Mouse (Mus musculus) heart, embryonic 12.5 days (tissue): ENCODE measurements around the gene Spcs1. TPM values are rescaled to one million over a fixed set of nuclear protein-coding genes. Genes with fewer than 3 reads are reported as not detected.

Experiments
- ATAC-seq: fragments of 200-750 bp; cut with Nextera tagmentation; 2 replicates; pipeline ENCODE4 v1.8.0; 2017; ENCODE audit warnings: moderate TSS enrichment, moderate library complexity; ENCODE audit not compliant: insufficient number of reproducible peaks, low FRiP score
- H3K27ac ChIP-seq: fragments of 300-500 bp; sonication (generic); 2 replicates; pipeline ENCODE4 v1.5.1; 2016; ENCODE audit warnings: mild to moderate bottlenecking, moderate library complexity; ENCODE audit not compliant: poor library complexity, severe bottlenecking
- H3K27me3 ChIP-seq: fragments of 300-500 bp; sonication (generic); replicated peaks from 2 replicates; pipeline ENCODE4 v1.6.1; 2016; ENCODE audit warnings: mild to moderate bottlenecking, moderate library complexity
- H3K36me3 ChIP-seq: fragments of 300-500 bp; sonication (generic); 2 replicates; pipeline ENCODE4 v1.6.1; 2016; ENCODE audit warnings: mild to moderate bottlenecking, moderate library complexity
- H3K4me1 ChIP-seq: fragments of 300-500 bp; sonication (generic); replicated peaks from 2 replicates; pipeline ENCODE4 v1.6.1; 2016; ENCODE audit warnings: mild to moderate bottlenecking
- H3K4me2 ChIP-seq: fragments of 300-500 bp; sonication (generic); 2 replicates; pipeline ENCODE4 v1.6.1; 2016; ENCODE audit warnings: mild to moderate bottlenecking, moderate library complexity
- H3K4me3 ChIP-seq: fragments of 300-500 bp; sonication (generic); 2 replicates; pipeline ENCODE4 v1.5.1; 2016; ENCODE audit warnings: mild to moderate bottlenecking
- H3K9ac ChIP-seq: fragments of 300-500 bp; sonication (generic); 2 replicates; pipeline ENCODE4 v1.6.1; 2016; ENCODE audit warnings: mild to moderate bottlenecking, moderate library complexity
- H3K9me3 ChIP-seq: fragments of 300-500 bp; sonication (generic); replicated peaks from 2 replicates; pipeline ENCODE4 v1.6.1; 2016; ENCODE audit warnings: mild to moderate bottlenecking, moderate library complexity
- WGBS: fragments of 180-500 bp; shearing (Covaris S2); methylation state at CpG from one replicate; pipeline ENCODE4 v1.1.7; 2016; 5-methylcytosine and 5-hydroxymethylcytosine counted together
- polyA plus RNA-seq: library from polyadenylated mRNA; unstranded; fragments of >200 nt; fragmentation: Nextera tagmentation; extraction: Ambion mirVana; gene quantifications from 2 replicates; pipeline ENCODE4 v1.2.1, GENCODE M21; 2016

Spcs1 gene
- polyA plus RNA-seq, 1 experiment from 2014 or later = 374 TPM

DNA sequence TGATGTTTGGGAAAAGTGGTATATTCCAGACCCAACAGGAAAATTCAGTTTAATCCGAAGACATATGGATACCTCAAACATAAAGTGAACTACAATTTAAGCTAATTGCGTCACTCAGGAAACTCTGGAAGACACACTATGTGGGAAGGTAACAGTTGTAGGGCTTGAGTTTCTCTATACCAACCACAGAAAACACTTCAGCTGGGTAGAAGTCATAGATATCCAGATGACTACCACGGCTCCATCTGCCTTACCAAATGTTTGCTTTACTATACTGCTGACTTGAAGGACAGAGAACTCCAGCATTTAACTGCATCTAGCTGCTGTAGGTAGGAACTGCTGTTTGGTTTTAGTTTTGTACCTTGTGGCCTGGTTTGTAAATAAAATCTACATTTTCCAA is 10.1 kb upstream of the Spcs1 start:
- Histone ChIP-seq H3K4me1 (no peaks in the 10 kb centered on the region), H3K27ac (no peak overlapping the region), H3K36me3 (peaks cover 89% of the 10 kb centered on the region), H3K27me3 (no peaks in the 10 kb centered on the region), H3K4me3 (no peak overlapping the region), H3K4me2 (no peak overlapping the region), H3K9ac (no peak overlapping the region), H3K9me3 (no peaks in the 10 kb centered on the region)
- 92% methylated on average over 3 of the region's 3 CpGs for WGBS
- no peak for ATAC-seq

DNA sequence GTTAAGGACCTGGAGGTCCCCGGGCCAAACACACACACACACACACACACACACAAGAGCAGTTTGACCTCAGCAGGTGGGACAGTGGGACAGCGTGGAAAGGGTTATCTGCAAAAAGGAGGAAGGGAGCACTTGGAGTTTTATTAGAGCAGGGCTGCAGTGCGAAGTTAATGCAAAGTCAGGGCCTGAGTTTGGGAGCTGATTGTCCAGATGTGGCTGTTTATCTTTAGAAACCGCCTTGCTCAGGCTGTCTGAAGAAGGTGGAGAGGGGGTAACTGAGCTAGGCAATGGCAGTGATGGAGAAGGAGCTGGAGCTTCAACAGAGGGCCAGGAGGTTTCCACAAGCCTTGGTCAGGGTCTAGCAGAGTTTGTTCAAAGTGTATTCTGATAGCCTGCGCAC is 5.3 kb upstream of the Spcs1 start:
- Histone ChIP-seq H3K27ac (no peak overlapping the region), H3K9me3 (no peaks in the 10 kb centered on the region), H3K4me3 (no peak overlapping the region), H3K9ac (no peak overlapping the region), H3K4me2 (no peak overlapping the region), H3K36me3 (peaks cover 47% of the 10 kb centered on the region), H3K27me3 (no peaks in the 10 kb centered on the region), H3K4me1 (peaks cover 6% of the 10 kb centered on the region; the same call in 1 of the 2 replicates)
- ATAC-seq = no peak
- WGBS = 75% methylated on average over 5 of the region's 5 CpGs

DNA sequence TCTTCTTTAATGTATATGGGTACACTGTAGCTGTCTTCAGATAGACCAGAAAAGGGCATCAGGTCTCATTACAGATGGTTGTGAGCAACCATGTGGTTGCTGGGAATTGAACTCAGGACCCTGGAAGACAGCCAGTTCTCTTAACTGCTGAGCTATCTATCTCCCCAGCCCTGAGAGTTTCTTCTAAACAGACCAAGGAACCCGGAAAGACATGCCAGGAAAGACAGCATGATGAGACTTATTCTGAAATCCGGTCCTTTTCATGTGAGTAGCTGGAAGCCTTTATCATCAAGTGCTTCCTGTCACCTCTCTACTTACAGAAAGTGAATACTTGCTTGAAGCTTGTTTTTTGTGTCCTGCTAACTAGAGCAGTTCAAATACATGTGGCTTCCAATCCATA is 3.1 kb upstream of the Spcs1 start:
- H3K9ac ChIP-seq = no peak overlapping the region
- peaks cover 30% of the 10 kb centered on the region for H3K36me3 ChIP-seq
- H3K4me3 ChIP-seq = no peak overlapping the region
- H3K4me2 ChIP-seq = no peak overlapping the region
- no peaks in the 10 kb centered on the region for H3K27me3 ChIP-seq
- no peaks in the 10 kb centered on the region for H3K9me3 ChIP-seq
- peaks cover 15% of the 10 kb centered on the region for H3K4me1 ChIP-seq
- 48% methylated on average over 2 of the region's 2 CpGs for WGBS
- H3K27ac ChIP-seq = no peak overlapping the region
- ATAC-seq = no peak

DNA sequence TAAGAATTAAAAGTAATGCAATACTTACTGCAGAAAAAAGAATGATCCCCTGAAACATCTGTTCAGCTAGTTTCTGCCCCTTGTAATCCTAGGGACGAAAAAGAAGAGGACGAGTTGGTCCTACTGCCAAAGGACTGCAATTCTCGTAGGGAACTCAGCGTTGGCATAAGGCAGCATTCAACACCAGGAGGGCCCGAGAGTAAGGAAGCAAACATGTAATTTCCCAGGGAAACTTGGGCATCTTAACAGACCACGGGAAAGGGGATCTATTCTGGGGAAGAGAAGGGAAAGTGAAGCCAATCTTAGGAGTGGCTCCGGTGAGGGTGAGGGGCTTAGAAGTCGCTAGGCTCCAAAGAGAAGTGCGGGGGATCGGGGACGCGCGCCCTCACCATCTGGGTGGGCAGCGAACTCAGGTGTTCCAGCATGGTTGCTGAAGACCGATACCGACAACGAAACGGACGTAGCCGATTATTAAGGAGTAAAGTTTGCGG is 611 bp downstream of the Spcs1 start:
- Histone ChIP-seq H3K9ac (peak overlapping the region; percentile 86), H3K4me3 (peak overlapping the region; percentile 66), H3K27me3 (no peaks in the 10 kb centered on the region), H3K4me2 (peak overlapping the region; percentile 73), H3K27ac (peak overlapping the region; percentile 73; the same call in 1 of the 2 replicates), H3K9me3 (no peaks in the 10 kb centered on the region), H3K4me1 (peaks cover 19% of the 10 kb centered on the region), H3K36me3 (peaks cover 19% of the 10 kb centered on the region)
- no peak for ATAC-seq
- under 1% methylated on average over 21 of the region's 21 CpGs for WGBS

DNA sequence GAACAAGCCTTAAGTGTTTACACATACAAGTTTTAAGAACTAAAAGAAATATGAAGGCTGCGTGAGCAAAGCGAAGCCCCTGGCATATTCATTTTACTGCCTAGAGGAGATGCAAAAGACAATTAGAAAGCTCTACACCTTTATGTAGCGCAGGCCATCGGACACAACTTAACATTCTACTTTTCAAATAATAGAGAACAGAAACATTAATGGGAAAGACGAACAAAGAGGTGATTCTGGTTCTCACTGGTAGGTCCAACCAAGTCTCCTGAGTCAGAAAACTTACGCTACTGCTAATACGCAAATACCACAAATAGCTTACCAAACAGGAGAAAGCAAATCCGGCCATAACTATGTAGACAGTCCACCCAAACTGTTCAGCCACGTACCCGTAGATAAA is 1.1 kb downstream of the Spcs1 start:
- H3K36me3 ChIP-seq = peaks cover 19% of the 10 kb centered on the region
- H3K4me3 ChIP-seq = peak overlapping the region; percentile 66
- H3K9ac ChIP-seq = peak overlapping the region; percentile 86
- no peak for ATAC-seq
- peaks cover 19% of the 10 kb centered on the region for H3K4me1 ChIP-seq
- H3K9me3 ChIP-seq = no peaks in the 10 kb centered on the region
- H3K4me2 ChIP-seq = peak overlapping the region; percentile 73
- H3K27me3 ChIP-seq = no peaks in the 10 kb centered on the region
- WGBS = 57% methylated on average over 10 of the region's 10 CpGs
- H3K27ac ChIP-seq = no peak overlapping the region

DNA sequence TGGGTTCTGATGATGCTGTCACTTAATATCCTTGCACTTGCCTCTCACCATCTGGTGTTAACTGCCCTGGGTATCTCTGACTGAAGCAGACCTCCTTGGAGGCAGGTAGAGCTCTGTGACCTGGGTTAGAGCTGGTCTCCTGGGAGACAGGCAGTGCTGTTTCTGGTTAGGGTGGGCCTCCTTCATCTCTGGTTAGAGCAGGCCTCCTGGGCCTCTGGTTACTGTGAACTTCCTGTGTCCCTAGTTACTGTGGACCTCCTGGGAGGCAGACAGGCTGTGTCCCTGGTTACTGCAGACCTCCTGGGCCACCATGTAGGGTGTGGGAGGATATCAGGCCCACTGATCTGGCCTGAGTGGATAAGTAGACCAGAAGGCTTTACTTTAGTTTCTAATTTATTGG is 5.1 kb downstream of the Spcs1 start:
- Histone ChIP-seq H3K4me2 (no peak overlapping the region), H3K9ac (no peak overlapping the region), H3K27me3 (no peaks in the 10 kb centered on the region), H3K4me3 (no peak overlapping the region), H3K9me3 (no peaks in the 10 kb centered on the region), H3K4me1 (peaks cover 13% of the 10 kb centered on the region), H3K36me3 (peaks cover 19% of the 10 kb centered on the region), H3K27ac (no peak overlapping the region)
- no peak for ATAC-seq

DNA sequence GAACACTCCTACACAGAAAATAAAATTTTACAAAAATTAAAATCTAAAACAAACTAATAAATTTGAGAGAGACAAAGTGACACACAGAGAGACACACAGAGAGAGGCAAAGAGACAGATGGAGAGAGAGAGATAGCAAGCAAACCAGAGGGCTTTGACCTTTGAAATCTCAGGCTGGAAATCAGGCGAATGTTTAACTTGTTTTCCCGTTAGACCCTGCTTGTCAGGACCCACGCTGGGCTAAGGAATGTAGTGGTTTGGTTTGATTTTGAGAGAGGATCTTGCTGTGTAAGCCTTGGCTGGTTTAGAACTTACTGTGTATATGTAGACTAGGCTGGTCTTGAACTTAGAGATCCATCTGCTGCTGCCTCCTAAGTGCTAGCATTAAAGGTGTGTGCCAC is 25.2 kb downstream of the Spcs1 start:
- no peak overlapping the region for H3K27ac ChIP-seq
- H3K9ac ChIP-seq = no peak overlapping the region
- no peak overlapping the region for H3K4me3 ChIP-seq
- H3K36me3 ChIP-seq = peaks cover 13% of the 10 kb centered on the region
- H3K27me3 ChIP-seq = no peaks in the 10 kb centered on the region
- H3K9me3 ChIP-seq = no peaks in the 10 kb centered on the region
- WGBS = 75% methylated on average over 3 of the region's 3 CpGs
- H3K4me2 ChIP-seq = no peak overlapping the region
- no peak for ATAC-seq
- H3K4me1 ChIP-seq = no peaks in the 10 kb centered on the region

DNA sequence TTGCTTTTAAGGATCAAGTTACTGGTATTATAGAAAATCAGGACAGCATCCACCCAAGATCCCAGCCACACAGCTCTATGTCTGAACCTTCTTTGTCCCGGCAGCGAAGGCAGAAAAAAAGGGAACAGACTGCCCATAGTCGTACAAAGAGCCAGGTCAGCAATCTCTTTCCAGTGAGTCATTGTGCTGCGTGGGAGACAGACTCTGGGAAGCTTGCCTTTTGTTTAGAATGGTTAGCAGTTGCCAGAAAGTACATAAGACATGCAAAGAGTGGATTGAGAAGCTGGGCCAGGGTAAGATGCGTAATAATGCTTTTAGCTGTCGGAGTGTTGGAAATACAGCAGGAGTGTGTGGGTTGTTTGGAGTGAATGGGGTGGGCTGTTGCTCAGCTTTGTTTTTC is 27.3 kb downstream of the Spcs1 start:
- Histone ChIP-seq H3K4me2 (no peak overlapping the region), H3K9me3 (no peaks in the 10 kb centered on the region), H3K4me3 (no peak overlapping the region), H3K4me1 (no peaks in the 10 kb centered on the region), H3K9ac (no peak overlapping the region), H3K27ac (no peak overlapping the region), H3K27me3 (no peaks in the 10 kb centered on the region), H3K36me3 (peaks cover 15% of the 10 kb centered on the region)
- WGBS = 69% methylated on average over 6 of the region's 6 CpGs
- no peak for ATAC-seq

DNA sequence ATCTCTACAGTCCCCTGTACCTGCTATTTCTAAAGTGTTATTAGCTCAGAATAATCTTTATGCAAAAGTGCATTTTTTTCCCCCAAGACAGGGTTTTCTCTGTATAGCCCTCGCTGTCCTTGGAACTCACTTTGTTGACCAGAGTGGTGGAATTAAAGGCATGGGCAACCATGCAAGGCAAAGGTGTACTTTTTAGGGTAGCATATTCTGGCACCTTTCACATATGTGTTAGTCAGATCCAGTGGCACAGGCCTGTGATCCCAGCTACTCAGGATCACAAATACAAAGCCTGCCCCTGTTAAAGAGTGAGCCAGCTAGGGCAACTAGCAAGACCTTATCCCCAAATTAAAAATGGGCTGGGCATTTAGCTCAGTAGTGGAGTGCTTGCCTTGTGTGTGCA is 41.1 kb downstream of the Spcs1 start:
- no peak overlapping the region for H3K9ac ChIP-seq
- ATAC-seq = no peak
- H3K27ac ChIP-seq = no peak overlapping the region
- no peaks in the 10 kb centered on the region for H3K27me3 ChIP-seq
- H3K4me2 ChIP-seq = no peak overlapping the region
- H3K9me3 ChIP-seq = no peaks in the 10 kb centered on the region
- no peaks in the 10 kb centered on the region for H3K4me1 ChIP-seq
- WGBS = 88% methylated on average over 1 of the region's 1 CpGs
- no peaks in the 10 kb centered on the region for H3K36me3 ChIP-seq
- H3K4me3 ChIP-seq = no peak overlapping the region

DNA sequence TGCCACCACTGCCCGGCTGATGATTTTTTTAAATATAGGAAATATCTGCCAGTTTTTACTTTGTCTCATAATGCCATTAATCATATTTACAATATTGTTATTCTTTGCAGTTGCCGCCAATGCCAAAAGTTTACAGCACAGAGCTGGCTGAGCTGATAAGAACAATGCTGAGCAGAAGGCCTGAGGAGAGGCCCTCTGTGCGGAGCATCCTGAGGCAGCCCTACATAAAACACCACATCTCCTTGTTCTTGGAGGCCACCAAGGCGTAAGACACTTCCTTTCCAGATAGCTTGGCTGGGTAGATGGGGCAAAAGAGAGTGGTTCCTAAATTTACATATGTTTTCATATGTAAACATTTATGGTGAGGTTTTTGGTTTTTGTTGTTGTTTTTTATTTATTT is 42.4 kb downstream of the Spcs1 start:
- ATAC-seq = no peak
- Histone ChIP-seq H3K4me3 (no peak overlapping the region), H3K4me2 (no peak overlapping the region), H3K27me3 (no peaks in the 10 kb centered on the region), H3K4me1 (no peaks in the 10 kb centered on the region), H3K9me3 (no peaks in the 10 kb centered on the region), H3K36me3 (no peaks in the 10 kb centered on the region), H3K27ac (no peak overlapping the region), H3K9ac (no peak overlapping the region)
- 85% methylated on average over 4 of the region's 4 CpGs for WGBS

DNA sequence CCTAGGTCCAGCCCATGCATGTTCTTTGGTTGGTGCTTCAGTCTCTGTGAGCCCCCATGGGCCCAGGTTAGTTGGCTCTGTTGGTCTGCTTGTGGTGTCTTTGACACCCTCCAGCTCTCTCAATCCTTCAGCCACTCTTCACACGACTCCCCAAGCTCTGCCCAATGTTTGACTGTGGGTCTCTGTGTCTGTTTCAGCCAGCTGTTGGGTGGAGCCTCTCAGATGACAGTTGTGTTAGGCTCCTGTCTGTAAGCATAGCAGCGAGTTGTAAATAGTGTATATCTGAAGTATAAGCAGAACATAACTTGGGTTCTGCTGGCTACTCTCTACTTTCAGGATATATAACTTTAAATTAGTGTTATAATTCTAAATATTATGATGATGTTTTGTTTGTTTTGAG is 43.0 kb downstream of the Spcs1 start:
- no peak overlapping the region for H3K27ac ChIP-seq
- no peak overlapping the region for H3K9ac ChIP-seq
- ATAC-seq = no peak
- H3K9me3 ChIP-seq = no peaks in the 10 kb centered on the region
- no peaks in the 10 kb centered on the region for H3K36me3 ChIP-seq
- H3K4me1 ChIP-seq = no peaks in the 10 kb centered on the region
- no peaks in the 10 kb centered on the region for H3K27me3 ChIP-seq
- H3K4me3 ChIP-seq = no peak overlapping the region
- no peak overlapping the region for H3K4me2 ChIP-seq
- WGBS = 68% methylated on average over 2 of the region's 2 CpGs

DNA sequence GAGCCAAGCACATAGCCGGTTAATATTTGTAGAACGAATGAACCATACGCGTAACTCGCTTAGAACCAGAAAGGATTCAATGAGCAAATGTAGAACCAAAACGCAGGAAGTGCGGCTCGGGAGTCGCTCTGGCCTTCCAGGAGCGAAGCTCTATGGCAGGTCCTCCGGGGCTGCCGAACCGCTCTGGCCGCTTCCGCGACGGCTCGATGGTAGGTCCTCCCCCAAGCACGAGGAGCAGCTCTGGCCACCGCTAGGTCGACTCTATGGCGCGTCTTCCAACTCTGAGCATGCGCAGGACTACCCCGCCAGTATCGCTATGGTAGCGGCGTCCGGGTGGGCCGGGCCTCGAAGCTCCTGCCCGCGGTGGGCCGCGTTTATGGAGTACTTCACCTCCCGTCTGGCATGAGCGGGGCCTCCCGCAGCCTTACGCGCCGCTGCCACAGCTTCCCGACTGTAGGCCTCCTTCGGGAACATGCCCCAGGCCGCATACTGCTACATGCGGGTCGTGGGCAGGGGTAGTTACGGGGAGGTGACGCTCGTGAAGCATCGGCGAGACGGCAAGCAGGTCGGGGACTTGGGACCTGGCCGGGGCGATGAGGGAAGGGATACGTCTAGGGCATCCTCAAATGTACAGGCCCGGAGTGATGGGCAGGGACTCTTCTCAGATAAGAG is 50.2 kb downstream of the Spcs1 start, which contains the start of gene Nek4:
Gene Nek4, plus strand, starts transcription at position 224 of the 672 bp plus-strand sequence.
- Histone ChIP-seq H3K27ac (no peak within 1 kb of the TSS; the same call in 1 of the 2 replicates), H3K9ac (peak within 1 kb of the TSS; percentile 82), H3K4me2 (peak within 1 kb of the TSS; percentile 76), H3K27me3 (no peaks in the 10 kb centered on the region), H3K36me3 (no peaks in the 10 kb centered on the region), H3K4me3 (peak within 1 kb of the TSS; percentile 74), H3K4me1 (peaks cover 8% of the 10 kb centered on the region), H3K9me3 (no peaks in the 10 kb centered on the region)
- WGBS = under 1% methylated on average over 57 of the region's 57 CpGs
- peak; percentile 99 for ATAC-seq
